Mouse (Mus musculus) erythroblast, embryonic 14.5 days (primary cell): ENCODE measurements around the gene Ccdc171.

Source experiments
- GATA1 ChIP-seq: IDR thresholded peaks from 2 replicates; pipeline ENCODE4 v1.6.1; 2012; ENCODE audit warnings: low read length, inconsistent platforms, mixed read lengths
- TAL1 ChIP-seq: IDR thresholded peaks from 3 replicates; pipeline ENCODE4 v1.6.1; 2012; ENCODE audit warnings: low read length, inconsistent platforms, mixed read lengths

DNA sequence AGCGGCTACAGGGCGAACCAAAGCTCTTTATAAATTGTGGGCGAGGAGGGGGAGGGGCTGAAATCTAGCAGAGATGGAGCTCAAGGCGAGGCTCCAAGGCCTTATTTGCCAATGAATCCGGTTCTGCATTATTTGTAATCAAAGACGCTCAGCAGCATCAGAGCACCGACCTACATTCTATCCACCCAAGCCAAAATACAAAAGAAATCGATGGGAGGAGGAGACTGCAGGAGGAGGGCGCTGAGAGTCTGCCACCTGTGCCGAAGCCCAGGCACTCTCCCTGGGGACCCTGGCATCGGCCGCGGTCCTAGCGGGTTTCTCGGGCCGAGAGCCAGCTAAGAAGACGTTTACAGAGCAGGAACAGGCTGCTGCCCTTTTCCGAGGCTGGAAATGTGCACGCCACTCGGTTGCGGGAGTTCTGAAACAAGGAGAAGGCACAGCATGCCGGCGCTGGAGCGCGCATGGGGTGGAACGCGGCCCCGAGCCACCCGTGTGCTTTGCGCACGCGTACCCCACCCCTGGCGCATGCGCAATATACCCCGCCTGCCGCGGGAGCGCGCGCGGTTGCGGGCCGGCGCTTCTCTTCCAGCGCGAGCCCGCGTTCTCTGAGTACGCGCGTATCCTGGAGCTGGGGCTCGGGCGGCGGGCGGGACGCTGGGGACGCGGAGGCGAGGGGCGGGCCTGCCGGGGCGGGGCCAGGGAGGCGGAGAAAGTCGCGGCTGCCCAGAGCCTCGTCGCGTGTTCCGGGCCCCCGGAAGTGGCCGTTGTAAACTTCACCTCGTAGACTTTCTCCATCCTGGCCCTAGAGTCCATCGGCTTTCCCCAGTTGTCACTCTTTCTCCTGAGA lies at the start of gene Ccdc171:
- TF ChIP-seq GATA1 (no peak), TAL1 (no peak)
